25 mouse cellular contexts compared by ENCODE assay signal in genomic region chr11:94791700-94792099, GRCm38 (mm10). TPM values are rescaled to one million over a fixed set of nuclear protein-coding genes. Genes with fewer than 3 reads are reported as not detected.
DNase-seq lines count a peak whose midpoint lies in the region; ATAC-seq and TF ChIP-seq lines count a peak whose summit lies in the region.
"Had no signal": no experiment of that assay in that cellular context is flagged by ENCODE, and none has a peak within 500 bp of the region (broad histone marks: within the 10 kb centered on the region; RNA-seq: fewer than 3 reads in every experiment).

No protein-coding gene starts in this region.

- H3K27ac ChIP-seq in stomach, postnatal 0 days (replicated peaks): no peak overlapping the region
- H3K27ac ChIP-seq: embryonic facial prominence, embryonic 10.5 days; forebrain, embryonic 13.5 days; heart, adult 2 months; hindbrain, embryonic 15.5 days had no signal

- DNase-seq in thymus, postnatal 4 days: peak; percentile 30
- no peak for DNase-seq in thymus, postnatal 10 days (ENCODE audit: low spot score in 2 of 2)
- DNase-seq in NIH3T3 (ENCODE audit: low read depth): peak; percentile 0
- DNase-seq in stomach, postnatal 0 days (ENCODE audit: low spot score): peak; percentile 29
- no peak for DNase-seq in layer of hippocampus, postnatal 36 days
- DNase-seq: adrenal gland, postnatal 10 days; cerebellum, adult 18-20 months; cerebellum, adult 9-11 months; cerebellum, postnatal 36 days; forebrain, postnatal 0 days; gastrocnemius, postnatal 36 days; heart, adult 2 months had no signal

- TF ChIP-seq EP300 in stomach, postnatal 0 days (optimal IDR thresholded peaks at IDR 0.05): no peak

- no peak overlapping the region for H3K9ac ChIP-seq in stomach, postnatal 0 days (ENCODE audit: low read length)
- H3K9ac ChIP-seq: forebrain, embryonic 13.5 days; forebrain, postnatal 0 days; heart, embryonic 12.5 days; hindbrain, embryonic 15.5 days had no signal

- no peak for TF ChIP-seq CTCF in stomach, postnatal 0 days (IDR thresholded peaks at IDR 0.05; ENCODE audit: low read depth)

- no peaks in the 10 kb centered on the region for H3K27me3 ChIP-seq in stomach, postnatal 0 days (ENCODE audit: control insufficient read depth, insufficient read depth, low read length)
- H3K27me3 ChIP-seq: forebrain, embryonic 13.5 days; hindbrain, embryonic 15.5 days had no signal

- H3K4me1 ChIP-seq in stomach, postnatal 0 days (replicated peaks; ENCODE audit: control insufficient read depth, insufficient read depth): no peaks in the 10 kb centered on the region
- H3K4me1 ChIP-seq: embryonic facial prominence, embryonic 10.5 days; forebrain, embryonic 13.5 days; heart, embryonic 12.5 days; hindbrain, embryonic 15.5 days had no signal

- H3K36me3 ChIP-seq in stomach, postnatal 0 days (ENCODE audit: control insufficient read depth, insufficient read depth, low read length): no peaks in the 10 kb centered on the region
- H3K36me3 ChIP-seq: embryonic facial prominence, embryonic 10.5 days; heart, embryonic 12.5 days; hindbrain, embryonic 15.5 days had no signal

- peak; percentile 65 to 66 for ATAC-seq in hematopoietic stem cell, adult 5-6 weeks (replicated peaks in 1 of 2; ENCODE audit: insufficient read depth in 1 of 2, low FRiP score in 2 of 2, low TSS enrichment in 1 of 2, low read depth in 1 of 2, poor library complexity in 2 of 2, severe bottlenecking in 2 of 2)
- ATAC-seq in stomach, postnatal 0 days (ENCODE audit: low FRiP score, low TSS enrichment): no peak
- no peak for ATAC-seq in monocyte, adult 5-6 weeks (replicated peaks; ENCODE audit: insufficient number of reproducible peaks, low FRiP score, low TSS enrichment, poor library complexity, severe bottlenecking)
- ATAC-seq in frontal cortex, adult (ENCODE audit: low TSS enrichment): no peak
- ATAC-seq: CD4-positive, CD25-positive, alpha-beta regulatory T cell, adult 4 months; forebrain, embryonic 13.5 days; forebrain, postnatal 0 days had no signal

- no peaks in the 10 kb centered on the region for H3K9me3 ChIP-seq in stomach, postnatal 0 days (ENCODE audit: control insufficient read depth, low read length)
- H3K9me3 ChIP-seq: embryonic facial prominence, embryonic 10.5 days; forebrain, embryonic 13.5 days; heart, embryonic 12.5 days; hindbrain, embryonic 15.5 days had no signal

- no peak overlapping the region for H3K4me3 ChIP-seq in stomach, postnatal 0 days (ENCODE audit: low read depth, low read length)
- H3K4me3 ChIP-seq: embryonic facial prominence, embryonic 10.5 days; forebrain, embryonic 13.5 days; heart, adult 2 months; heart, embryonic 12.5 days; hindbrain, embryonic 15.5 days had no signal

- no peak overlapping the region for H3K4me2 ChIP-seq in stomach, postnatal 0 days (replicated peaks; ENCODE audit: low read depth)
- H3K4me2 ChIP-seq: forebrain, embryonic 13.5 days; heart, embryonic 12.5 days; hindbrain, embryonic 15.5 days had no signal

RNA-seq across cellular contexts. Expression of gene Tmem92, which starts 9.2 kb away (rescaled TPM):
- not detected in 2 replicates for total RNA-seq in hematopoietic stem cell, adult 5-6 weeks (2017)
- not detected in 2 replicates for polyA plus RNA-seq in stomach, postnatal 0 days (2015; fragmentation: Nextera tagmentation; extraction: Ambion mirVana)
- total RNA-seq in layer of hippocampus, postnatal 36 days (2021): not detected
- not detected in 3 replicates for total RNA-seq in monocyte, adult 5-6 weeks (2017)
- total RNA-seq: adrenal gland, postnatal 10 days; adrenal gland, postnatal 4 days; forebrain, postnatal 0 days; gastrocnemius, adult 8-10 months; gastrocnemius, postnatal 36 days; heart, adult 2 months; heart, postnatal 25 days had no signal
- polyA plus RNA-seq: CD4-positive, CD25-positive, alpha-beta regulatory T cell, adult 4 months; embryonic facial prominence, embryonic 10.5 days; embryonic facial prominence, embryonic 14.5 days; forebrain, embryonic 13.5 days; heart, adult 2 months; heart, embryonic 12.5 days; hindbrain, embryonic 11.5 days; hindbrain, embryonic 15.5 days had no signal

RNA-seq across cellular contexts. Expression of gene Cdc34b, which starts 50.1 kb away (rescaled TPM):
- not detected in 2 replicates for total RNA-seq in hematopoietic stem cell, adult 5-6 weeks (2017)
- polyA plus RNA-seq in stomach, postnatal 0 days (2015; fragmentation: Nextera tagmentation; extraction: Ambion mirVana): not detected in 2 replicates
- under 1 TPM in 1 of 2 experiments, not detected in 1; 0.53 TPM for total RNA-seq in layer of hippocampus, postnatal 36 days (2021)
- total RNA-seq in monocyte, adult 5-6 weeks (2017): not detected in 3 replicates
- total RNA-seq: forebrain, postnatal 0 days had no signal
- polyA plus RNA-seq: CD4-positive, CD25-positive, alpha-beta regulatory T cell, adult 4 months; forebrain, embryonic 13.5 days; forebrain, postnatal 0 days; heart, embryonic 12.5 days; hindbrain, embryonic 15.5 days had no signal

Comparison
In these comparisons a context has a peak if more than half of its experiments do, and no peak if none do; other contexts are left out.
1. DNase-seq: peak in thymus, postnatal 4 days (single experiment), NIH3T3 (single experiment) and stomach, postnatal 0 days (single experiment); none in thymus, postnatal 10 days (0 of 2) and layer of hippocampus, postnatal 36 days (0 of 2).
2. ATAC-seq: peak in hematopoietic stem cell, adult 5-6 weeks (2 of 2); none in stomach, postnatal 0 days (single experiment), monocyte, adult 5-6 weeks (single experiment) and frontal cortex, adult (single experiment).